Mouse (Mus musculus): Measurements from ENCODE around the gene Itga8. TPM values are rescaled to one million over a fixed set of nuclear protein-coding genes. Genes with fewer than 3 reads are reported as not detected.

The Itga8 gene
- total RNA-seq, 2 experiments from 2014 or later, result 1.1 to 8.3 TPM

DNA sequence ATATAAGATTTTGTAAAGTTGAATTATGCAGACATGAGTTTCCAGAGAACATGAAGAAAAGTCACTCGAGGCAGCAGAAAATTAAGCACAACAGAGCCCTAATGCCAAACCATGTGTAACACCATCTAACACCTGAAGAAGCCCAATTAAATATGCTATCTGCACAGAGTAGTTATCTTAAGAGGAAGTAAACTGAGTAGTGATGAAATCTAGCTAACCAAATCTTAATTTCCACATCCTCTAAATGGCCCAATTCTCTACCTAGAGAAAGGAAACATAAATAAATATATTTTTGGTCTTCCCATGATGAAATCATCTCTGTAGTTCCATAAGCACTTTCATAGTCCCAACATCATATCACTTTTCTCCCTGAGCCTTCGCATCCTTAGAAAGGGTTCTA is 193.4 kb downstream of the Itga8 start:
- peak; percentile 99 for ATAC-seq (replicated peaks; ENCODE audit: poor library complexity, severe bottlenecking)

GRCm38 (mm10) chr2:12107265-12107664 is 194.5 kb downstream of the Itga8 start:
- no peak for ATAC-seq (replicated peaks; ENCODE audit: poor library complexity, severe bottlenecking)

DNA sequence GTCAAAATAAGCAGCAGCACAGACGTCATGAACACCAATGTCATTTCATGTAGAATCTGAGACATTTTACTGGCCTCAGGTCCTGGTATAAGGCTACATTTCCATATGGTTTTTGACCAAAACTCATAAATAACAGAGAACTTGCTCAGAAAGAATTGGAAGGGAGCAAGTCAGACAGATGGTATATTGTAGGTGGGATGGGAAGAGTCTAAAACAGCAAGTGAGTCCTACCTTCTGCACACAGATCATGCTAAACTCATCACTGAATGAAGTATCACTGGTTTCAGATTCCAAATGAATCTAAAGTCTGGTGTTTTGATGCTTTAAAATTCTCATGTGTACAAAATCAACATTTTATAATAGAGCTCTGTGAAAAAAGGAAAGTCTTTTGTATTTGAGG is 198.5 kb downstream of the Itga8 start:
- no peak for ATAC-seq (replicated peaks; ENCODE audit: poor library complexity, severe bottlenecking)

GRCm38 (mm10) chr2:12092203-12092984 is 209.3 kb downstream of the Itga8 start:
- ATAC-seq (replicated peaks; ENCODE audit: poor library complexity, severe bottlenecking), result no peak

DNA sequence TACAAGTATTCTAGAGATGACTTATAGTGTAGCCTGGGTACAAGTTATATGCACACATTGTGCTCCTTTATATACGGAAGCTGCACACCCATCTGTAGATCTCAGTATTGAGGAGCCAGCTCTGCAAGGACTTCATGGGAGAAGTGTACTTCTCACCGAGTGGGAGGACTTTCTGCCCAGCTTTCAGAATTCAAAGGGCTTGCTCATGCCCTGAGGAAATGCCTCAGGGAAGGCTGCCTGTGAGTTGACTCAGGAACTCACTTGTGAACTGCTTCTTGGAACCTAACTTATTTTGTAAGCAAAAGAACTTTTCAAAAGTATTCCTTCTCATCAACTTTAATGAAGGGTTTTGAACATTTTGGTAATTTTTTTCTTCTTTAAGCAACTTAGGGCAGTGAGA is 210.7 kb downstream of the Itga8 start:
- no peak for ATAC-seq (replicated peaks; ENCODE audit: poor library complexity, severe bottlenecking)

DNA sequence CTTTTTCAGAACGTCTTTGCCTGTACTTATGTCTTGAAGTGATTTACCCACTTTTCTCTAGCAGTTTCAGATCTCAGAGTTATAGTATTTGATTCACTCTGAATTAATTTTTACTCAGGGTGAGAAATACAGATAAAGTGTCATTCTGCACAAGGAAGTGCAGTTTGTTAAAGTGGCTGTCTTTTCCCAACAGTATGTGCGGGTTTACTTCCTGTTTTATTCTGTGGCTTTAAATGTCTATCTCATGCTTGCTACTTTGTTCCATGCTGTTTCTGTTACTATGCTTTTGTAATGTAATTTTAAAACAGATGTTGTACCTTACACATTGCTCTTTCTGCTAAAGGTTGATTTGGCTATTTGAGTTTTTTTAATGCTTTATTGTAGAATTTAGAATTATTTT is 216.2 kb downstream of the Itga8 start:
- ATAC-seq (replicated peaks; ENCODE audit: poor library complexity, severe bottlenecking), result peak; percentile 81

- ATAC-seq (replicated peaks; ENCODE audit: poor library complexity, severe bottlenecking), result peak; percentile 99
Measured at GRCm38 (mm10) chr2:12084341-12084740, 217.4 kb downstream of the Itga8 start.

DNA sequence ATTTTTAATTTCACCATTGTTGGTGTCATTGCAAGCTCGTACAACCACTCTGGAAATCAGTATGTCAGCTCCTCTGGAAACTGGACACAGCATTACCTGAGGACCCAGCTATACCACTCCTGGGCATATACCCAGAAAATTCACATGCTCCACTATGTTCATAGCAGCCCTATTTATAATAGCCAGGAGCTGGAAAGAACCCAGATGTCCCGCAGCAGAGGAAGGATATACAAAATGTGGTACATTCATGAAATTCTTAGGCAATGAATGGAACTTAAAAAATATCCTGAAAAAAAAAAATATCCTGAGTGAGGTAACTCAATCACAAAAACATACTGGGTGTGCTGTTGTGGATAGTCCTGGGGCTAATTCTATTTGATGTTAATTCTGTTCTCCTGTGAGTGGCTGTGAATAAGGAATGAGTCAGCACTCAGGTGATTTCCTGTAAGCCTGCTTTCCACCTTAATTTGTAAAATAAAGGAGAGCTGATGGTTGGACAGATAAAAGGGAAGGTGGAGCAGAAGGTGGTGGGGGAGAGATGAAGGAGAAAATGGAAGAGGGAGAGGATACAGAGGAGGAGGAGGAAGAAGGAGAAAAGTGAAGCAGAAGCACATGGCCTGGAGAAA is 224.3 kb downstream of the Itga8 start:
- ATAC-seq (replicated peaks; ENCODE audit: poor library complexity, severe bottlenecking), result no peak

- ATAC-seq (replicated peaks; ENCODE audit: poor library complexity, severe bottlenecking), result no peak
Measured at GRCm38 (mm10) chr2:12065669-12066399, 235.9 kb downstream of the Itga8 start.

DNA sequence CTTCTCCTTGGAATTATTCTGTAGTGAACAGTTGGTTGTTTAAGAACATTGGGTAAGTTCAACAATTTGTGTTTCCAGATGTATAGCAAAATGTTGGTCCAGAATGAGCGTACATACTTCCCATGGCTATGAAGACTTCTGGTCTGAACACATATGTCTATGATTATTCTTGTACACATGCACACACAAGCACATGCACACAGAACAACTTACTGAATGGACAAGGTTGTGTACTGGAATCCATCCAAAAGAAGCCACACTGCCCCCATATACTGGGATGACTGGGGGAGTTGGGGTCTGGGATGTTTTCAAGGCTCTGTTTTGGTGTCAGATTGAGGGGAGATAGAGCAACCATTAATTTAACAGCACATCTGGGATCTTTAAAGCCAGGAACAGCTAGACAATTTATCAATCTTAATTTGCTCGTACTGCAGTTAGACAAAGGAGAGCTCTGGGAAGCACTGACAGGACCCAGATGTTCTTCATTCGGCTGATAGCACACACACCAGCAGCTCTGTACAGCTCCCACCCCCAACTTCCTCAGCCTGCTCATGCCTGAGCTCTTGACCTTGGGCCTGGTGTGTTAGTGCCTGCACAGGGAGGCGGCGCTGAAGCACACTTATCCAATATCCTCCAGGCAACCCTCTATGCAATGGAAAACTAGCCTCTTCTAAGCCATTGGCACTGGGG is 241.5 kb downstream of the Itga8 start:
- no peak for ATAC-seq (replicated peaks; ENCODE audit: poor library complexity, severe bottlenecking)

Other genes with a start within 250 kb of the Itga8 start
- 52.3 and 59.0 TPM in 2 replicates for gene Mindy3, start 117.5 kb upstream of the Itga8 start, total RNA-seq (2014; fragmentation: Nextera tagmentation)
- gene Mindy3, start 117.5 kb upstream of the Itga8 start, total RNA-seq (2017), result 19.9 and 29.7 TPM in 2 replicates